Mouse (Mus musculus): ENCODE data around the gene Zfp638.

Zfp638 gene

GRCm38 (mm10) chr6:83888802-83889201, 21.9 kb downstream of the Zfp638 start:
- DNase-seq (ENCODE audit: low read depth in 1 of 2, low spot score in 2 of 2): no peak

DNA sequence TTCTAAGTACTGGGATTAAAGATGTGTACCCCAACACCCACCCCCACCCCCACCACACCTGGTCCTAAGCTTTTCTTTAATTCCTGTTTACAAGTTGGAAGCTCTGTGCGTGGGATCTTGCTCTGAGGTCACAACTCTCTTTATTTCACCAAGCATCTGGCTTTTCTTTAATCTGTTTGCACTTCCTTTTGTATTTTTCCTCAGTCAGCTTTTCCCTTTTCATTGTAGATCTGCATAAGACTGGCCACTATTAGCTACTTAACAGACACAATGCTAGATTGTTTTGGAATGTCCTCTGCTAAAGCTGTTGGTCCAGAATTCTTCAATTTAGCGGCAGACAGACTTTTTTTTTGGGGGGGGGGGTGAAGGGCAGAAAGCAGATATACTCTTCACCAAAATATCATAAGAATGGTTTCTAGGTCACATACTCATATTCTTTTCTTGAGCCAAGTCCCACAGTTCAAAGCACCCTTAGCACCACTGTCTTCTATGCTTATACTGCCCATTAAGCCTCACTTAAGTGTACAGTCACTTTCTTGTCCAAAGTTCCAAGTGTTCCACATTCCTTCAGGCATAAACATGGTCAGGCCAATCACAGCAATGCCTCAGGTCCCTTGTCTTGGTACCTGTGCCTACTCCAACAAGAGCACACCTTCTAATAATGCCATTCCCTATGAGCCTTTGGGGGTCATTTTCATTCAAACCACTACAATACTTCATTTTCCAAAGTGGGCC, 23.5 kb downstream of the Zfp638 start:
- DNase-seq (ENCODE audit: low read depth in 1 of 2, low spot score in 2 of 2): no peak

- DNase-seq (ENCODE audit: low read depth in 1 of 2, low spot score in 2 of 2): no peak
Measured at GRCm38 (mm10) chr6:83891251-83891650, 24.3 kb downstream of the Zfp638 start.

DNA sequence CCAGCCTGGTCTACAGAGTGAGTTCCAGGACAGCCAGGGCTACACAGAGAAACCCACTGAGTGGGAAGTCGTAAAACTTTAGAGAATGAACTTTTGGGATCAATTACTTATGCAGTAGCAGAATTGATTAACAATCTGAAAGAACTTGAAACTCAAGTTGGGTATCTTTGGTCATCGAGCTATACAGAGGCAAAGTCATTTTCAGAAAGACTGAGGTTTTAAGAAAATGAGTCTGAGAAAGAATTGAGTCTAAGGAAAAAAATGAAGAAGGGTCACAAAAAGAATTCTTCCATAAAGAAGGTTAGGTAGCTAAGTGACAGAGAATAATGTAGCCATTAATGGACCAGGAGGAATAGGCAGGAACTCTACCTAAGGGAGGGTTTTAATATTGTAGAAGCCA, 24.8 kb downstream of the Zfp638 start:
- DNase-seq (ENCODE audit: low read depth in 1 of 2, low spot score in 2 of 2): no peak

DNA sequence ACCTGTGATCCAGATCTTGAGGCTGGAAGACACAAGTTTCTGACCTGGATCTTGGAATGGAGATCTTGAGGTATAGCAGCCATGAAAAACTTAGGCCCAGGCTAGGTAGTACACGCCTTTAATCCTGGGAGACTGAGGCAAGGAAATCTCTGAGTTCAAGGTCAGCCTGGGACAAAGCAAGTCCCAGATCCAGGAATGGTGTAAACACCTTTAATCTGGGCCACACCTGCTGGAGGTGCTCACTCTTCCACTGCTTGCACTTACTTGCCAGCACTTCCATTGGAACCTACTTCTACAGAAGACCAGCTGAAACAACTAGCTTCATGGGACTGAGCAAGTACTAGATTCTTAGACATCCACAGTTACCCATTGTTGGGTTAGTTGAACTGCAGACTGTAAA, 26.2 kb downstream of the Zfp638 start:
- no peak for DNase-seq (ENCODE audit: low read depth in 1 of 2, low spot score in 2 of 2)

- no peak for DNase-seq (ENCODE audit: low read depth in 1 of 2, low spot score in 2 of 2)
Measured at GRCm38 (mm10) chr6:83893584-83893983, 26.7 kb downstream of the Zfp638 start.

DNA sequence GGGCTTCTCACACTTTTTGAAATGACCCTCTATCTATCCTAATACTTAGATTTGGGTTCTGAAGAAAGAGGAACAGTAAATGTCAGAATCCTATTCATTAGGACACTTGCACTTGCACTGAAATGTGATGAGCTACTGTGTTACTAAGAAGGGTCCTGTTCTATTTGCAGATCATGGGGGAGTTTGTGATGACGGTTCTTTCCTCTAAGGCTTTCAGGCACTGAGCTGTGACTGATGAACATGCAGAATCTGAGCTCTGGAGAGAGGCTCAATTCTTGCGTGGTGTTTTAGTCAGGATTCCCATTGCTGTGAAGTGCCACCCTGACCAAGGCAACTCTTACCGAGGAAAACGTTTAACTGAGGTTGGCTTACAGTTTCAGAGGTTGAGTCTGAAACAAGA, 32.2 kb downstream of the Zfp638 start:
- no peak for DNase-seq (ENCODE audit: low read depth in 1 of 2, low spot score in 2 of 2)

- no peak for DNase-seq (ENCODE audit: low read depth in 1 of 2, low spot score in 2 of 2)
Measured at GRCm38 (mm10) chr6:83905276-83905675, 38.4 kb downstream of the Zfp638 start.

GRCm38 (mm10) chr6:83906659-83907058, 39.8 kb downstream of the Zfp638 start:
- DNase-seq (ENCODE audit: low read depth in 1 of 2, low spot score in 2 of 2): no peak

GRCm38 (mm10) chr6:83908386-83908785, 41.5 kb downstream of the Zfp638 start:
- DNase-seq (ENCODE audit: low read depth in 1 of 2, low spot score in 2 of 2): no peak

DNA sequence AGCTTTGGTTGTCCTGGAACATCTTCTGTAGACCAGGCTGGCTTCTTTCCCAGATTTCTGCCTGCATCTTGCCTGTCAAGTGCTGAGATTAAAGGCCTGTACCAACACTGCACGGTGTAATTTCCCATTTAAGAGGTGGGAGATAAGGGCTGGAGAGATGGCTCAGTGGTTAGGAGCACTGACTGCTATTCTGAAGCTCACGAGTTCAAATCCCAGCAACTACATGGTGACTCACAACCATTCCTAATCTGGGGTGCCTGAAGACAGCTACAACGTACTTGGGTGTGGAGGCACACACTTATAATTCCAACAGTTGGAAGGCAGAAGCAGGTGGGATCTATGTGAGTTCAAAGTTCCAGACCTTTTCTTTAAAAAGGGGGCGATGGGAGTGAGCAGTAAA, 46.8 kb downstream of the Zfp638 start:
- DNase-seq (ENCODE audit: low read depth in 1 of 2, low spot score in 2 of 2): no peak

- DNase-seq (ENCODE audit: low read depth in 1 of 2, low spot score in 2 of 2): peak; percentile 90 to 98
Measured at GRCm38 (mm10) chr6:83914183-83914719, 47.3 kb downstream of the Zfp638 start.

- peak in 1 of 2 experiments; percentile 57 for DNase-seq (ENCODE audit: low read depth in 1 of 2, low spot score in 2 of 2)
Measured at GRCm38 (mm10) chr6:83914720-83915271, 47.9 kb downstream of the Zfp638 start.

- DNase-seq (ENCODE audit: low read depth in 1 of 2, low spot score in 2 of 2): no peak
Measured at GRCm38 (mm10) chr6:83927418-83927817, 60.5 kb downstream of the Zfp638 start.

- DNase-seq (ENCODE audit: low read depth in 1 of 2, low spot score in 2 of 2): no peak
Measured at GRCm38 (mm10) chr6:83928225-83928624, 61.3 kb downstream of the Zfp638 start.

- DNase-seq (ENCODE audit: low read depth in 1 of 2, low spot score in 2 of 2): no peak
Measured at GRCm38 (mm10) chr6:83939492-83939891, 72.6 kb downstream of the Zfp638 start.

- no peak for DNase-seq (ENCODE audit: low read depth in 1 of 2, low spot score in 2 of 2)
Measured at GRCm38 (mm10) chr6:83942806-83943205, 75.9 kb downstream of the Zfp638 start.

- no peak for DNase-seq (ENCODE audit: low read depth in 1 of 2, low spot score in 2 of 2)
Measured at GRCm38 (mm10) chr6:83953603-83954002, 86.7 kb downstream of the Zfp638 start.

DNA sequence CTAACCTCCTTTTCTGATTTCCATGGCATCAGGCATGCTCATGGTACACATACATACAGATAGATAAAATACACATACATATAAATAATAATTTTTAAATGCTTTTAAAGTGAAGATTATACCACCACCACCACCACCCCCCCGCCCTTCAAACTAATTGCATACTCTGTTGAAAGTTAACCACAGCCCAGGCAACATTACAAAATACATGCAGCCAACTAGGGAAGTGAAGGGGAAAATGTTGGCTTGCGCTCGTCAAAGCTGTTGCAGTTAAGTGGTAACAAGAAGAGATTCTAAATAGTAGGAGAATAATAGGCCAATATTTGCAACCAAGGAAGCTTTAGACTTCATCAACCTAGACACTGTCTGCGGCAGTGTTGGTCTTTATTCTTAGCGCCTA, 120.7 kb downstream of the Zfp638 start:
- DNase-seq (ENCODE audit: low read depth in 1 of 2, low spot score in 2 of 2): no peak

DNA sequence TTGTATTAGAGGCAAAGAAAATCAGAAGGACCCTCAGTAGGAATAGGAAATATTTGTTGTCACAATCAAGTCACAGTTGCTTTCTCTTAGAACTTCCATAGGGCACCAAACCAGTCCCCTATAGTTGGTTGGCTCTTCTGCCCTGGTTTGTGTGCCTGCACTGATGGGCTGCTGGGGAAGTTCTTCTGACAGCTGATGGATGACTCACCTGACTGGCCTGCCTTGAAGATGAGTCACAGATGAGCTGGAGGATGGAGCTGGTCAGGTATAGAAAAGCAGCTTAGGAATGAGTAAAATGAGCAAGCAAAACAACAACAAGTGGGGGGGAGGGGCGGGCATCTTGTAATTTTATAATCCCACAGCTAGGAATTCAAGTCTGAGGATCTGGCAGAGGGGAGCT, 135.8 kb downstream of the Zfp638 start:
- no peak for DNase-seq (ENCODE audit: low read depth in 1 of 2, low spot score in 2 of 2)

DNA sequence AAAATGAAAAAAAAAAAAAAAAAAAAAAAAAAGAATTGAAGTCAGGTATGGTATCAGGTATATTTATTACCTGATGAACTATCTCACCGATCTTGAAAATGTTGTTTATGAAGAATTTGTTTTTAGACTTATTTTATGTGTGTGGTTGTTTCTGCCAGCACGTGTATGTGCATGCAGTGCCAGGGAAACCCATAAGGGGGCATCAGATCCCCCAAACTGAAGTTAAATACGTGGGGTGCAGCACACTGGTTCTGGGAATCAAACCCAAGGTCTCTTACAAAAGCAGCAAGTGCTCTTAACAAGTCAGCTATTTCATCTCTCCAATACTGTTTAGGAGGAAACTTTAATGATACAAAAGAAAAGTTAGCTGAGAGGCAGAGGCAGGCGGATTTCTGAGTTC, 137.4 kb downstream of the Zfp638 start:
- DNase-seq (ENCODE audit: low read depth in 1 of 2, low spot score in 2 of 2): no peak

DNA sequence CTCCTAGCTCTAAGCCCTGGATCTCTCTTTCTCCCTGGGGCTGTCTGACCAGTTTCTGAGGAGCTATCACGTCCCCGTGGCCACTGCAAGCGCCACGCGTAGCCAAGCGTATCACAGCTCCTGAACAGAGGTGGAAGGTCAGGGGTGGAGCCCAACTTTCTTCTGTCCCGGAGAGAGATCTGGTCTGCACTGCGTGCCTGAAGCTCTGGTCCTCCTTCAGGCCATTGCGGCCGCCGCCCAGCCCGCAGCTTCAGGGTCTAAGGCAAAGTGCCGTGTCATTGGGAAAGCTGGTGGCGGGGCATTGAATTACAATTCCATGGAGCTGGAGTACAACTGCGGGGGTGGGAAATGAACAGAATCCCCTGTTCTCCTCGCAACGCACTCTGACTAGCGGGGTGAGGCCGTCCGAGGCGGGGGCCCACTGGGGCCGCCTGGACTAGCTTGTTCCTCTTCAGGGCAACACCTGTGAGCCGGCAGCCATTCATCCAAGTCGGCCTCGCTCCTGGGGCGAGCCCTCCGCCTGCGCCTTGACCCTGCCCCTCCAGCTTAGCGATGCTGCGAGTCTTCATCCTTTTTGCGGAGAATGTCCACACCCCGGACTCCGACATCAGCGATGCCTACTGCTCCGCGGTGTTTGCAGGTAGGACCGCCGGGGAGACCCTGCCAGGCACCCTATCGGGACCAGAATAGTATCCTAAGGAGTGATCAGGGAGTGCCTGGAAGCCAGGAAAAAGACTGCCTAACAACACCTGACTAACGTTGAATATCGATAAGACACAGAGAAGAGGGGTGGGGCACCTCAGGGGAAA, 141.7 kb downstream of the Zfp638 start, which contains the start of gene Dysf:
Dysf (plus strand) TSS at position 228 of the 809 bp plus-strand sequence.
- no peak for DNase-seq (ENCODE audit: low read depth in 1 of 2, low spot score in 2 of 2)

Measured in monocyte, adult 2 months (primary cell).